Mouse (Mus musculus): ENCODE measurements at regions not wholly inside any gene's neighbourhood (a gene's known extent, or its start where the extent isn't known, plus 50 kb on each side); places are given as distances from the start of the nearest gene placed in this dataset.

DNA sequence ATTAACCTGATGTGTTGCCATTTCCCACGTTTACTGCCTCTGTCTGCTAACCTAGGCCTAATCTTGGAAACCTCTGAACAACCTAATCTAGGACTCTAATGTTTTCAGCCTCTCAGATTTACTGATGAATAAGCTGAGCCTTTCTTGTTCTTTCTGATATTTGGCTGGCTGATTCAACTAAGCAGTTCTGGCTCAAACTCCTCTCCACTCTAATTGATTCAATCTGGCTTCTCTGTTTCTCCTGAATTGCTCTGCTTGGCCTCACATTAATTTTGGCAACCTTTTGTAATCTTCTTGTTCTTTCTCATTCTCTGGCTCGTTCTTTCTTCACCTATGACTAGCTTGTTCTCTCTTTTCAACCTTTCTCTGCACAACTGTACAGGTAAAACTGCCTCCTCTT lies 1561.2 kb upstream of the Zeb2 start:
- DNase-seq (ENCODE audit: low spot score): no peak

DNA sequence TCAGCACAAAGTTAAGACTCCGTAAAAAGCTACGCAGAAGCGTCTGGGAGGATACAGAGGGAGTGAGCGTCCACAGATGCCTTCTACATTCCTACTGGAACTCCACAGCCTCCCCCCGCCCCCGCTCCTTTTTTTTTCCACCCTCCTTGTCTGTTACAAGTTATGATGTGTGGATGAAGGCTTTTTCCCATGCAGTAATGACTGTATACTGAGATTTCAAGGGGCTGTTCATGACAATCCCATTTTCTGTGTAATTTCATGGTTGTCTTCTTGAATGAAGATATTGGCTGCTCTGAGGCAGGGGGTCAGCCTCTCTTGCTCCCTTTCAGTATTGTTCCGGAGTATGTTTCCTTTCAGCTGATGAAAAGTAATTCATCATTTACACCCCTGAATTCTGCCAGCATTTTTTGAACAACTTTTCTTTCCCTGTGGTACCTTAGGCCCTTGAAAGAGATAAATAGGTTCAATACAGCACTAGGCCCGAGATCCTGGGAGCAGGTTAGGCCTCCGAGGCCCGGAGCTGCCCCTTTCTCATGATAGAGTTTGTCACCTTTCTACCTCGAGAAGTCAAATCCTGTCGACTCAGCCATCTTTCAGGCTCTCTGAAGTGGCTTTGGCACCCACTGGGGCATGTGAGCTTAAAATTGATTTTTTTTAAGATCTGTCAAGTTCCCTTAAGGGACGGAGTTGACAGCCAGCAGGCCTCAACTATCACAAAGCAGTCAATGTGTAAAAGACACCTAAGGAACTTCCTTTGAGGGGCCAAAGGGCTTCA lies 1552.5 kb upstream of the Zeb2 start:
- DNase-seq (ENCODE audit: low spot score): no peak

DNA sequence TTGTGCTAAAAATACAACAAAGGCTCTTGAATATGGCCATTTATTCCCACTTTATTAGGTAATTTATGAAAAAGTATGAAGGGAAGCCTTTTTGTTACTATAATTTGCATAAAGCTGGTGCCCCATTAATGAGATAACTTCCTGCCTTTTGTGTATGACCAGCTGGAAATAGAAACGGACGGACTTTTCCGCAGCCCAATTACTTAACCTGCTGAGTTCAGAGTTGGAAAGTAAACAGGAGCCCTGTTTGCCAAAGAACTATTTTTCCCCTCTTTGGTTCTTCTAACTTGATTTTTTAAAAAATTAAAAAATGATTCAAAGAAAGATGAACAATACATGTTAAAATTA lies 1549.8 kb upstream of the Zeb2 start:
- DNase-seq (ENCODE audit: low spot score): no peak

DNA sequence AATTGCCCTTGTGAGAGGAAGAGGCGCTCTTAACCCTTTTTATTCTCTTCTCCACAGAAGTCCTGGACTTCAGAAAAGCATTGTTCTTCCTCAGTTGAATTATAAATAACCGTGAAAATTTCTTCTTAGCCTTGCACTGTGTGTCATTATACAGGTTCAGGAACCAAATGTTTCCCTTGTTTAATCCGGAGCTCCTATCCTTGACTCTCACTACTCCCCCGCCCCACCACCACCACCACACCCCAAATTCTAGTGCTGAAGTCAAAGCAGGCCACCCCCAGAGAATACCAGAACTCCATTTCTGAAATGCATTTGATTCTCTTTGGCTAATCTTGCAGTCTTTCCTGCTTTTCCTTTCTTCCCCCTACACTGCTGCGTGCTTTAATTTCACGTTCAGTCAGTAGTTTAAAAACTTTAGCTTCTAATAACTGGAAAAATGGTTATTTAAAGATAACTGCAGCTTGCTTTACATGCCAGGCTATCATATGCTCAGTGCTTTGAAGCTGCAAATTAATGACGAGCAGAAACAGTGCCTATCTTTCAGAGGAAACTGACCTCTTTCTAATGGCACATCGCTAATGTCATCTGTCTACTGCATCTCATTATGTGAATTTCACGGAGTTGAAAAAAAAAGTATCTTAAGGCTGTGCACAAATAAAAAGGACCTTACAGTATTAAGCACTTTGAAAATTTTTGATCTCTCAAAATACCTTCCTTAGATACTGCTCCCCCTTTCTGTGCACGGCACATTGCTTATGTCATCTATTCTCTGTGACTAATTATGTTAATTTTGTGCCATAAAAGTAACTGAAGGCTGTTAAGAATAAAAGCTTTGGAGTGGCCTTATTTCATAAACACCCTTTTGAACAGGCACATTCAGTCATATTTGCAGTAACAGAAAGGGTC lies 1549.1 kb upstream of the Zeb2 start:
- DNase-seq (ENCODE audit: low spot score): no peak

DNA sequence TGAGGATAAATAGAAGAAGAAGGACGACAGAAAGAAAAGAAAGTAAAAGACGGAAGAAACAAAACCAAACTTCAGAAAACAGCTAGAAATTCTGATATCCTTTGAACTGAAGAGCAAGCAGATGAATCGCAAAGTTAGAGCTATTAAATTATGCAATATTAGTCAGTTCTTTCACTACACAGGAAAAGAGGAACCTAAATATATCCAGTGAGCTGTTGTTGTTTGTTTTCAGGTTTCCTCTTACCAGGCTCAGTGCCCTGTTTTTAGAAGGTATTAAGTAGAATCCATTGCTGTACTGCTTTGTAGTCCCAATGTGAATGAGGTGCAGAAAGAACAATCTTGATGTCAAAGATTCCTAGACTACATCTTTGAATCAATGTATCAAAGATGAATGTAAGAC lies 1544.7 kb upstream of the Zeb2 start:
- no peak for DNase-seq (ENCODE audit: low spot score)

DNA sequence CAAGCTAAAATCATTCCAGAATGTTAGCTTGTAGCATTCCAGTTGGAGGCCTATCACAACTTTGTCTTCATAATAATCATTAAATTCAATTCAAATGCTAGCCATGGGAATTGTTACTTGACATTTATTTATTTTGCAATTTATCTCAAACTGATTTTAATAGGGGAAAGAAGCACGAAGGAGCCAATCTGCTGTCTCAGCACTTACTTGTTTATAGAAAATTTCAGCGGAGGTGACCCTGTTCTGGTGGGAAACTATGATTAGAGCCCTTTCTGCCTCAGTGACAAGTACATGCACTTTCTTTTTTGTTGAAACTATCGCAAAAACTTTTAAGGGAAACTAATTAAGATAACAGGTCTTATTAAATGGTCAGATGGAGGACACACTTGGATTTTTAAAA lies 1543.4 kb upstream of the Zeb2 start:
- DNase-seq (ENCODE audit: low spot score): no peak

DNA sequence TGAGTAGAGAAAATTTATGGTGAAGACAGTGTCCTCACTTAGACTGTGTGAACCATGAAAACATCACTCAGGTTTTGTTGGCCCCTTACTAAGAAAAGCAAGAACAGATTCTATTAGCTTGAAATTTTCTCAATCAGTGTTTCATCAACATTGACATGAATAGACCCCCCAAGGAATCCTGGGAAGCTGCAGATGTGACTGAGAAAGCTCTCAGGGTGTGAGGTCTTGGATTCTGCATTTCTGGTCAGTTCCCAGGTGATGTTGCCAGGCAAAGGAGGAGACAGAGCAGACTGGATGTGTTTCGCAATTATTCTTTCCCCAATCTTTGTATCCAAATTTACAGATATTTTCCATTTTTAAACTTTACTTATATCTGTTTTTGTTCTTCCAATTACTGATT lies 1538.1 kb upstream of the Zeb2 start:
- no peak for DNase-seq (ENCODE audit: low spot score)

DNA sequence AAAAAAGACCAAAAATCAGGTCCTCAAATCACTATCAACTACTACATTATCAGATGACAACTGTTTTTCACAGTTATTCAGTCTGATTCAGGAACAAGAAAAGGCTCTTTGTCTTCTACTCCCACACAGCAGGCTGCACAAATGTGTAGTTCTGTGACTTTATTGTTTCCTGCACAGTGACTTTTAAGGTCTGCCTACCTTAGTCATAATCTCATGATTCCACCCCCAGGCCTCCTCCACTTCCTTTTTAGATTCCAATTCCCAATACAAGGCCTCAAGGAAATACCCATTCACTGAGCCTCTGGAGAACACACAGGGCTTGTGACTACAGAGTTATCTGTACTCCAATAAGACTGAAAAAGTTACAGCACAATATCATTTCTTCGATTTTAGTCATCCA lies 1535.4 kb upstream of the Zeb2 start:
- DNase-seq (ENCODE audit: low spot score): no peak

DNA sequence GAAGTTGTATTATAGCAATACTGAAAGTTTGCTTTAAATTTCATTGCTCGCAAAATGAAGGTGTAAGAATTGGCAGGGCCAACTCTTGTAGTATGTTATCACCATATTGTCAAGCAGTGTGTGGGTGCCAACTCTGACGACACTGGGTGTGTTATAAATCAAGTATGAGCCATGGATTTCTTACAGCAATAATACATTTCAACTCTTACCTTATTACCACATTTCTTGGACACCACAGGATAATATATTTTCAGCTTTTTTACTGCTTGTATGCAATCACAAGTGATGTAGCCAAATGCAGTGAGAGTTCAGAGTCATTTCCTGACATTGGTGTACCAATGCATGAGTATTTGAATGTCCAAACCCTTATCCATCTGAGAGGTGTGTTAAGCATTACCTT lies 1529.2 kb upstream of the Zeb2 start:
- DNase-seq (ENCODE audit: low spot score): no peak

DNA sequence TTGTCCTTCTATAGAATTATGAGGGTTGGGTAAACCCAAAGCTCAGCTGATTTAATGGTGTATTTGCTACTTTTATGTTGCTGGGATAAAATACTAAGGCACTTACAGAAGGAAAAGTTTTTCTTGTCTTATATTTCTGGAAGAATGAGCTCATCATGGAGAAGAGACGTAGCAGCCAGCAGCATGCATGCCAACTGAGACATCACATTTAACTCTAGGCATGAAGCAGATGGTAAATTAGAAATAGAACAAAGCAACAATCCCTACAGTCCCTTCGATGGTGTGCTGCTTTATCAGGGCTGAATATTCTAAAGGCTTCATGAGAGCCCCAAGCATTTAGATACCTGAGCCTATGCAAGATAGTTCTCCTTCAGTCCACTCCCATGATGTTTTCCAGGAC lies 1492.0 kb upstream of the Zeb2 start:
- no peak for DNase-seq (ENCODE audit: low spot score)

DNA sequence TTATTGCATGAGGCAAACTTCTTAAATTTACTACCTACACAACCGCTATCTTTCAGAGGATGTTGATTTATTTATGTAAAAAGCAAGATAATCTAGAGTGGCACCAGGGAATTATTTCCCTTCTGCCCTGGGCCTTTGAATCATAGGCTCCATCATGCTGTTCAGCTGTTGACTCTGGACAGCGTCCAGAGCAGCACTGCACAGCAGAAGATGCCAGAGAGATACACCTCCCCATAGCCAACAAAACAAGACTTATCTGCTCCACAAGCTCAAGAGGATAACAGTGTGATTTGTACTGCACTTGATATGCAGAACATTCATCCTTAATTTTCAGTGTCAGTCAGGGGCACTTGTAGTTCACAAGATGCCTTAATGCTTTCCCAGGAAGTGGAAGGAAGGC lies 1464.6 kb upstream of the Zeb2 start:
- DNase-seq (ENCODE audit: low spot score): no peak

DNA sequence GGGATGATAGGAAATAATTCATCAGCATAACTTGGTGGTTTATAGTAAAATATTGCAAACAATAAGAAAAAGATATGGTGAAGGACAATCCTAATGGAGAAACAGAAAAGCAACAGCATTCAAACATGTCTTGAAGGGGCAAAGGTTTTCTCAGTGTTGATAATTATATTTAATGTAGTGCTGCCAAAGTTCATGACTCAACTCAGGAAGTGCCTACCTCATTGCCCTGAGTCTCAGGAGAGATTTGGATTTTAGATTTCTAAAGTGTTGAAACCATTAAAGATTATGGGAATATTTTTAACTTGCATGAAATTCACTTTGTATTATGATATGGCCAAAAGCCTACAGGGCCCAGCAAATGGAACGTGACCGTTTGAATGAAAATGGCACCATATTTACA lies 1453.2 kb upstream of the Zeb2 start:
- DNase-seq (ENCODE audit: low spot score): no peak

DNA sequence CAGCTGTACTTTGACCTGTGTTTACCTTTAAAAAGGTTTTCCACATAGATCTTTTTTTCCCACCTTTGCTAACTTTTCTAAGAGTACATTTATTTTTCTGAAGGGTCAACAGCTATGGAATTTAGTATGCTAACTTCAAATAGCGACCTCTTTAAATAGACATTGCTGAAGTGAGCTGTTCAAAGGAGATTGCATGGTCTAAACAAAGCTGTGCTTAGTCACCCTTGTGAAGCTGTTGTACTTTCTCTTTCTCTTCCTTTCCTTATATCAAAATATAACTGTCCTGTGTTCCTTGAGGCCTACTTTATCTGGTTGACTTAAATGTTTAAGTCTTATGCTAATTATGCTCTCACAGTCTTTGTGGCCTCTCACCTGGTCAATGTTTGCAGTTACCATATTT lies 1416.2 kb upstream of the Zeb2 start:
- DNase-seq (ENCODE audit: low spot score): no peak

DNA sequence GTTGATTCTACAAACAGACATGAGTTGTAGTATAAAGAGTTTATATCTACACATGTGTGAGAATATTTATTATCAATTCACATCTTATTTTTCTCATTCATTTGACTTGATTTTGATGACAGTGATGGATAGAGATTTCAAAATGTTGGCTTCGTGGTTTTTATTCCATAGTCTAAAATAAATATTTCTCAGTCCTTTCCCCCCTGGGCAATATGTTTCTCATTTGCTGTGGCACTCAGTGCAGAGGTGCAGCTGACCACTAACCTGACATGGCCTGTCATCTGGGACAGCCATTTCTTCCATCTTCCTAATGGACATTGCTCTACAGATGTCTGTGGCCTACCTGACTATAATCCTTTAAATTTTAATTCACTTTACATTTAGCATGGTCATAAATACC lies 1413.5 kb upstream of the Zeb2 start:
- DNase-seq (ENCODE audit: low spot score): no peak

DNA sequence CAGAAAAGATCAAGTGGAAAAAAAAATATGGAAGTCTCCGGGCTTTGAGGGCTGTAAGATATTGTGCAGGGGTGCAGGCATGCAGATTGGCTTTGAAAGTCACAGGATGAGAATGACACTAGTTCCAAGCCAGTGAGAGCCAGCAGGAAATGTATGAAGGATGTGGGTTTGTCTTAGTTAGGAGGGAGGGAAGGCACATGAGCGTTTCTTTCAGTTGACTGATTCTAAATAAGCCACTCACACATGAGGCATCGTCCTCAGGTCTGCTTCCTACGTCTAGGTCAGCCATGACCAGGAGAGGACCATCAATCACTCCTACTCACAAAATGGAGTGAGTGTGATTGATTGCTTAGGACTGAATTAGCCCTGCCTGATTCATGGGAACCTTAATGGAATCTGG lies 1408.0 kb upstream of the Zeb2 start:
- no peak for DNase-seq (ENCODE audit: low spot score)

DNA sequence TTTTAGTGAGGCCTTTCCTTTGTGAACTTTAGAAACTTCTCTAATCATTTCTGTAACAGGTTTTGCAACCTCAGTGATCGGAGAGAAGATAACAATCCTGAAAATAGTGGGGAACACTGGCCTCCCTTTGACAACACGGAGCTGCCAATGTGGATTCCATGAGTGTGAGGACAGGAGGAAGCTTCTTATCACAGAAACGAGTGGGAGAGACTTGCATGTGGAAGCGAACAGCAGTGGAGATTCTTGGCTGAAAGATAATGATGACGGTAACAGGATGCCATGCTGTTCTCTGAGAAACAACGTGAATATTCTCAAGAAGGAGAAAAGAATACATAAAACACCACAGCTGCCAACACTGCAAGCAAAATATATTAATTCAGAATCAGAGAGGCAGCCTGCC lies 1407.4 kb upstream of the Zeb2 start:
- DNase-seq (ENCODE audit: low spot score): no peak

DNA sequence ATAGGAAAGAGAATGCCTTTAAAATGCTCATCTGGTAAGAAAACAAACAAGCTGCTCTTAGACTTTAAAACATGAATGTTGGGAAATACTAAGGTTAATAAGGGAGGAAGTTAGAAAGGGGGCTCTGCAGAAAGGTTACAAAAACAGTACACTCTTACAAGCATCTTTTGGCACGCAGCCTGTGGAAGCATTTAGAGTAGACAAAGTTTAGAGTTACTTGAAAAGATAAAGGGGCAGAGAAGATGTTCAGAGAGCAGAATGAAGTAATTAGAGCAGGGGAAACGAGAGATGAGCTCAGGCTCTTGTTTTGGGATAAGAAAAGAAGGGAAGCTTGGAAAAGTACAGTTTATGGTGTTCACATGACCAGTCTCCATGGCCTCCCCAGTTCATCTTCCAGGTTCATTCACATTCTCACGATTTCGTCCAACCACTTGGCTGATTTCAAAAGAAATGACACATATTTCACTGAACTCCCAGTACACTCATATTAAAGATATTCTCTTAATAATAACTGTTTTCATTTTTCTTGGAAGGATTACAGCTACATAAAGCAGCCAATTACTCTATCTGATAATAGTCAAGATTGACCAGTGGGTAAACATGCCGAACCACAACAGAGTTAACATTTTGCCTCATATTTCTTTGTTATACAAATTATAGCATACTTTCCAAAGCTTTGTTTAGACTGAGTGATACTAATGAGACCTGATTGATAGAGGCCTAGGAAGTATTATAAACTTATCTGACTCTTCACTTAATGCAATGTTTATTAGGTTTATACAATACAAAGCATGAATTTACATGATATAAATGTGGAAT lies 1404.2 kb upstream of the Zeb2 start:
- no peak for DNase-seq (ENCODE audit: low spot score)

DNA sequence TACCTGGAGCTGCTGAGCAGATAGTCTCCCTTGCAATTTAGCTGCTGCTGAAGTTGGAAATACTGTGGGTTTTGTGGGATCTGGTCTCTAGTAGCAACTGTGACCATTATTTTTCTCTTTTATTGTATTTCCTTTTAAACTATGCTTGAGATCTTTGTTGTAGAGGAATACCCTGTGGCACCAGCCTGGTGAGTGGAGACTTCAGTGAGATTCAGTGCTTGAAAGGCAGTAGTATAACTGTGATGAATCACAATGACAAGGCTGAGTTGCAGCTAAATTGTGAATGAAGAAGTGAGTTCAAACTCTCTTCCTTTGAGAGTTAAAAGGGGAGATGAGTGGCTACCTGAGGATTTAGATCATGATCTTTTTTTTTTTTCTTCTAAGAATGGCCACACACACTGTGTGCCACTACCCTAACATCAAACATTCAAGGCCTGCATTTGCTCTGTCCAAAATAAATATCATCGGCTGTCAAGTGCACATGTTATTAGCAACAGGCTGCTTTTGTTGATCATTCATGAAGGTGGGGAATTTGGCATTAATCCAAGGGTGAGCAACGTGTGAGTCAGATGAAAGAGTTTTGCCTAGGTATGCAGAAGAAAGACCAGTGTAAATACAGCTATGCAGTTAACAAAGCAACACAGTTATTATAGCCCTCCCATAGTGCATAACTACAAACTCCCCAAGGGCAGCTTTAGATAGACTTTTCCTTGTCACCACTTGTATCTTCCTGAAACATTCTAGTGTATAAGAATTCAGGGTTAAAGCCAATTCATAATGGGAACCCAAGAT lies 1395.2 kb upstream of the Zeb2 start:
- DNase-seq (ENCODE audit: low spot score): no peak

DNA sequence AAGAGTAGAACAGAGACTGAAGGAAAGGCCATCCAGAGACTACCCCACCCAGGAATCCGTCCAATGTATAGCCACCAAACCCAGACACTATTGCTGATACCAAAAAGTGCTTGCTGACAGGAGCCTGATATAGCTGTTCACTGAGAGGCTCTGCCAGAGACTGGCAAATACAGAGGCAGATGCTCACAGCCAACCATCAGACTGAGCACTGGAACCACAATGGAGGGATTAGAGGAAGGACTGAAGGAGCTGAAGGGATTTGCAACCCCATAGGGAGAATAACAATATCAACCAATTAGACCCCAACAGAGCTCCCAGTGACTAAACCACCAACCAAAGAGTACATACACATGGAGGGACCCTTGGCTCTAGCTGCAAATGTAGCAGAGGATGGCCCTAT lies 1389.8 kb upstream of the Zeb2 start:
- DNase-seq (ENCODE audit: low spot score): no peak

DNA sequence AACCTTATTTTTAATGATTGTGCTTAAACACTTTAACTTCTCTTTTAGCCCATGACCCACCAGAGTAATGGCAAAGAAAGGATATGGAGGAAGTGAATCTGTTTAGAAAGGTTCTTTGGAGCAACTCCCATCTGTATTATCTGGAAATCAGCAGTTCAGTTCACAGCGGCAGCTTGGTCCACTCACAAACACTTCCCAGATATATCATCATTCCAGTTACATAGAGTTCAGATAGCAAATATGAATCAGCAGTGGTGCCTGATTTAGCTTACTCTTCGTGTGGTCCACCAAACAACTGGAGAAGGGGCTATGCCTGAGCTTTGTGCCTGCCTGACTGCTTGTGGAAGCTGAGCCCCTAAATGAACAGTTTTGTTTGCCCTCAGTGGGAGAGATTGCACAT lies 1385.9 kb upstream of the Zeb2 start:
- DNase-seq (ENCODE audit: low spot score): no peak

DNA sequence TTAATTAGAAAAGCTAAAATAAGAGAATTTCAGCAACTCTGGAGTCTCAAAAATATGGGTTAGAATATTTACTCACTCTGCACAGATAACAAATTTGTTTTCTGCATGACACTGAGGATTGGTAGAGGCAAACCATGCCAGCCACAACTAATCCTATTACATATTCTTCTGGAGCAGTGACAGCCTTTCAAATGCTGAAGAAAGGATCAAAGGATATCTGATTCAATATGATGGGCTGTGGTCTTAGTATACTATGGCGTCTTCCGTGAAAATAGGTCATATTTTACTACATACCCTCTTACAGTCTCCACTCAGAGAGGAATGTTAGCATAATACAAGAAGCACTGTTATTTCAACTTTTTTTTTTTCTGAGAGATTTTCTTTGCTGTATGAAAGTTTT lies 1375.1 kb upstream of the Zeb2 start:
- DNase-seq (ENCODE audit: low spot score): no peak

DNA sequence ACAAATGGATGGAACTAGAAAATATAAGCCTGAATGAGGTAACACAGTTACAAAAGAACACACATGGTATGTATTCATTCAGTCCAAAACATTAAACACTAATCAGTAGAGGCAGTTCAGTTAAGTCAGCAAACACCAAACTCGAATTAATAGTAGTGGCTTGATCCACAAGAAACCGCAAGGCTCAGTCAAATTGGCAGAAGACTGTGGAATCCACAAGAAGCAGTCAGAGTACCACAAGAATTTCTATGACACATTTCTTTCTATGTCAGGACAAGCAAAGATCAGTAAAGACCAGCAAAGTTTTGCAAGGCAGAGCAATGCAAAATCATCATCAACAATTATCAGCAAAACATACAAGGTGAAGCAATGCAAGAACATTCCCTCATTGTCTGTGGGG lies 1373.9 kb upstream of the Zeb2 start:
- no peak for DNase-seq (ENCODE audit: low spot score)
